Mouse (Mus musculus) liver, embryonic 11.5 days (tissue): ENCODE measurements at regions not wholly inside any gene's neighbourhood (a gene's known extent, or its start where the extent isn't known, plus 50 kb on each side); places are given as distances from the start of the nearest gene placed in this dataset.

Source experiments
- ATAC-seq: fragments of 200-750 bp; cut with Nextera tagmentation; replicated peaks from 2 replicates; pipeline ENCODE4 v1.8.0; 2017; ENCODE audit warnings: moderate number of reproducible peaks, mild to moderate bottlenecking, moderate TSS enrichment, moderate library complexity; ENCODE audit not compliant: low FRiP score
- DNase-seq: peaks from one replicate; pipeline ENCODE4 v3.0.0-alpha.2; 2017; ENCODE audit warnings: low spot score
- H3K27ac ChIP-seq: fragments of 300-500 bp; sonication (generic); 2 replicates; pipeline ENCODE4 v1.5.1; 2014; ENCODE audit warnings: mild to moderate bottlenecking, low read depth, low read length, control low read depth
- H3K27me3 ChIP-seq: fragments of 300-500 bp; sonication (generic); replicated peaks from 2 replicates; pipeline ENCODE4 v1.6.1; 2014; ENCODE audit warnings: low read length, mixed read lengths; ENCODE audit not compliant: control insufficient read depth, insufficient read depth
- H3K36me3 ChIP-seq: fragments of 300-500 bp; sonication (generic); 2 replicates; pipeline ENCODE4 v1.6.1; 2014; ENCODE audit warnings: mild to moderate bottlenecking, low read length, moderate library complexity, mixed read lengths; ENCODE audit not compliant: control insufficient read depth, insufficient read depth
- H3K4me1 ChIP-seq: fragments of 300-500 bp; sonication (generic); replicated peaks from 2 replicates; pipeline ENCODE4 v1.6.1; 2014; ENCODE audit warnings: low read length, mixed read lengths; ENCODE audit not compliant: control insufficient read depth, insufficient read depth
- H3K4me2 ChIP-seq: fragments of 300-500 bp; sonication (generic); 2 replicates; pipeline ENCODE4 v1.6.1; 2014; ENCODE audit warnings: mild to moderate bottlenecking, control low read depth, moderate library complexity
- H3K4me3 ChIP-seq: fragments of 300-500 bp; sonication (generic); 2 replicates; pipeline ENCODE4 v1.5.1; 2014; ENCODE audit warnings: low read depth, low read length, control low read depth
- H3K9ac ChIP-seq: fragments of 300-500 bp; sonication (generic); 2 replicates; pipeline ENCODE4 v1.6.1; 2014; ENCODE audit warnings: low read depth, low read length, control low read depth
- H3K9me3 ChIP-seq: fragments of 300-500 bp; sonication (generic); 2 replicates; pipeline ENCODE4 v1.6.1; 2016; ENCODE audit warnings: low read length, inconsistent platforms, mixed read lengths; ENCODE audit not compliant: control insufficient read depth
- WGBS: fragments of 180-500 bp; shearing (Covaris S2); extraction: QIAGEN DNeasy Blood & Tissue Kit; methylation state at CpG from one replicate; pipeline ENCODE4 v1.1.7; 2014; 5-methylcytosine and 5-hydroxymethylcytosine counted together

DNA sequence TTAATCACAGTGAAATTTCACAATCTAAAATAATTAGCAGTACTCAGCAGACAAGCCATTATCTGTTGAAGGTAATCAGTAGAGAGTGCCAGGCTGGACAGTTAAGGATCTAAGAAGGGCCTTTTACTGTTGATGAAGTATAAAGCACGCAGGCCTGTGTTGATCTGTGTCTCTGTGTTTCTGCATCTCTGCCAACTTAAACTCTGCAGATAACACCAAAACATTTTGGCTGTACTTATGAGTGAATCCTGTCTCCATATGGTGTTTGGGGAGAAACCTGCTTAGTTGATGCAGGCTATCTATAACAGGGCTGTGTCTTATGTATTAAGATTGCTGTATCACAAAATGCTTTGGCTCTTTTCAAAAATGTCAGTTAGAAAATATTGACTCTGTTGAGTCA is 482.8 kb upstream of the Adamts9 start:
- no peak overlapping the region for H3K9ac ChIP-seq
- H3K4me1 ChIP-seq, result no peaks in the 10 kb centered on the region
- DNase-seq, result no peak
- no peak overlapping the region for H3K27ac ChIP-seq
- H3K36me3 ChIP-seq, result no peaks in the 10 kb centered on the region
- no peak for ATAC-seq
- 55% methylated on average over 1 of the region's 1 CpGs for WGBS
- H3K4me2 ChIP-seq, result no peak overlapping the region
- no peaks in the 10 kb centered on the region for H3K27me3 ChIP-seq
- H3K9me3 ChIP-seq, result peaks cover 2% of the 10 kb centered on the region; the same call in 1 of the 2 replicates
- no peak overlapping the region for H3K4me3 ChIP-seq

DNA sequence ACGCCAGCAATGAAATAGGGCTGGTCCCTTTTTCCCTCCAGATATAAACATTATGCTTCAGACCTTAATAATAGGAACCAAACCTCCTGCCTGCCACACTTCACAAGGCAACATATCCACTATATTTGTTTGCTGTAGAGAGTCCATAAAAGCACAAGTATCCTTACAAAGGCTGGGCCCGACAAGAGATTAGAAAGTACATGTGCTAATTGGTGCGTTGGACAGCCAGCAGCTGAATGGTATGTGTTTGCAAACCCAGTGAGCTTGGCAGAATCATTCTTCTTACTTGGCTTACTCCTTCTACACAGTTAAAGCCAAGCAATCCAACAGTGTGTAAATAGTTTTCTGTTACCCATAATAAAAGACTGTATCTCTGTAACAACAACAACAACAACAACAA is 479.6 kb upstream of the Adamts9 start:
- Histone ChIP-seq H3K4me3 (no peak overlapping the region), H3K36me3 (no peaks in the 10 kb centered on the region), H3K4me2 (no peak overlapping the region), H3K27ac (no peak overlapping the region), H3K9me3 (no peaks in the 10 kb centered on the region), H3K27me3 (no peaks in the 10 kb centered on the region), H3K9ac (no peak overlapping the region), H3K4me1 (no peaks in the 10 kb centered on the region)
- 78% methylated on average over 3 of the region's 3 CpGs for WGBS
- ATAC-seq, result no peak
- DNase-seq, result no peak

DNA sequence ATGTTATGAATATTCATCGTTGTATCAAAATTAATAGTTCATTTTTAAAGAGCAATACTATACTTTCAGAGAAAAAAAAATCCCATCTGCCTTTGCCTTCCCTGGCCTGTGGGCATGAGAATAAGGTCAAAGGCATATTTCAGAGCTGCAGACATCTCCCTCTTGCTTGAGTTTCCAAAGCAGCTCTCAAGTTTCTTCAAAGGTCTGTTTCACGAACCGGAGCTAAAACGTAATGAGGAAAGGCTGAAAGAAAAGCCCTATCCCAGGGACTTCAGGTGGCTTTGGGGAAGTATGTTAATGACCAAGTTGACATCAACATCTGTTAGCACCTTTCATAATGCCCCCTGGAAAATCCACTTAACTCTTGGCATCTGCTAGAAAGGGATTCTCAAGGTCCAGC is 479.0 kb upstream of the Adamts9 start:
- ATAC-seq (no peak), DNase-seq (no peak)
- Histone ChIP-seq H3K27me3 (no peaks in the 10 kb centered on the region), H3K4me3 (no peak overlapping the region), H3K9ac (no peak overlapping the region), H3K27ac (no peak overlapping the region), H3K4me2 (no peak overlapping the region), H3K9me3 (no peaks in the 10 kb centered on the region), H3K36me3 (no peaks in the 10 kb centered on the region), H3K4me1 (no peaks in the 10 kb centered on the region)
- WGBS, result 63% methylated on average over 4 of the region's 4 CpGs

DNA sequence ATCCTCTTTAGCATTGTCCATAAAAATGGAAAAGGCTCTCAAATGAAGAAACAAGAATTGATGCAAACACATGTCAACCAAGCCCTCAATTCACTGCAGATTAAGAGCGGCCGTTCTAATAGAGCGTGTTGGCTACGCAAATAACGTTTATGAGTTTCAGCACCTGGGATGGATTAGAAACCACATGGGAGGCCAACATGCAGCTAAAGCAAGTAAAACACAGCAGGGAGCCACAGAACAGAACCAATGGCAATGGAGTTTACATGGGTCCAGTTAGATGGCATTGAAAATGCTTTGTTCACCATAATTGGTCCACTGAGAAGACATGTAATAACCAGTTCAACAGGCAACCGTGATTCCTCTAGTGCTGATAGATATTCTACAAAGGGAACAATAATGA is 474.3 kb upstream of the Adamts9 start:
- Histone ChIP-seq H3K4me3 (no peak overlapping the region), H3K4me2 (no peak overlapping the region), H3K27me3 (no peaks in the 10 kb centered on the region), H3K9ac (no peak overlapping the region), H3K4me1 (no peaks in the 10 kb centered on the region), H3K9me3 (no peaks in the 10 kb centered on the region), H3K27ac (no peak overlapping the region), H3K36me3 (no peaks in the 10 kb centered on the region)
- ATAC-seq (no peak), DNase-seq (no peak)
- 90% methylated on average over 6 of the region's 6 CpGs for WGBS

DNA sequence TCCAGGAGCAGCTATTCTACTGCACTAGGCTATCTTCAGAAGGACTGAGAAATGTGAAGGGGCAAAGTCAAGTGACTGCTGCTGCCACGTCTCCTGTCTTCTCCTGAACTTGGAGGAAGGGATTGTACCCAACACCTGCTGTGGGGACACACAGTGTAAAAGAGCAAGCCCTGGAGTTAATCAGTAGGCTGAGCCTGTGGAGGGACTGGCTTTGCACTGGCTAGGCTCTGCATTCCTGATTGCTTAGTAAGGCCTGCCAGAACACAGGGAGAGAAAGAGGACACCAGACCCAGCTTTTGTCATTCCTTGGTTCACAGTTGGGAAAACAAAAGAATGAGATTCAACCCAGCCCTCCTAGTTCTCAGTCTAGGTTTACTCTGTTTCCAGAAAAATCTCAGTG is 472.7 kb upstream of the Adamts9 start:
- ATAC-seq, result no peak
- Histone ChIP-seq H3K9me3 (no peaks in the 10 kb centered on the region), H3K4me2 (no peak overlapping the region), H3K27ac (no peak overlapping the region), H3K4me3 (no peak overlapping the region), H3K4me1 (no peaks in the 10 kb centered on the region), H3K27me3 (no peaks in the 10 kb centered on the region), H3K36me3 (no peaks in the 10 kb centered on the region), H3K9ac (no peak overlapping the region)
- 69% methylated on average over 1 of the region's 1 CpGs for WGBS
- DNase-seq, result no peak

DNA sequence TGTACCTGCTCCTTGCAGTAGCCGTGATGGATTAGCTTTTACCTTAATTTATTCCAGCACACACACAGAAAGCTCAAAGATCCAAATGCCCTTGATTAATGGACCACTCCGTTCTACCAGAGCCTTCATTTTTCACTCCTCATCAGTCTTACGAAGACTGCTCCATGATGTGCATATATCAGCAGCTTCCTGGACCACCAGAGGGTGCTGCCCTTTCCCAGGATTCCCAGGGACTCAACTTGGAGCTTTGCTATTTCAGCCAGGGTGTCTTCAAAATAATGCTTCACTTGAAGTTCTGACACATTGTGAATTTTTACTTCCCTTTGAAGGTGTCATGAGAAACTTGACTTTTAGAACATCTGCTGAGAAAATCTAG is 467.8 kb upstream of the Adamts9 start:
- no peak overlapping the region for H3K4me3 ChIP-seq
- H3K9me3 ChIP-seq, result no peaks in the 10 kb centered on the region
- DNase-seq (no peak), ATAC-seq (no peak)
- no peaks in the 10 kb centered on the region for H3K27me3 ChIP-seq
- no peak overlapping the region for H3K9ac ChIP-seq
- H3K27ac ChIP-seq, result no peak overlapping the region
- 45% methylated on average over 3 of the region's 3 CpGs for WGBS
- H3K4me1 ChIP-seq, result no peaks in the 10 kb centered on the region
- H3K4me2 ChIP-seq, result no peak overlapping the region
- no peaks in the 10 kb centered on the region for H3K36me3 ChIP-seq

DNA sequence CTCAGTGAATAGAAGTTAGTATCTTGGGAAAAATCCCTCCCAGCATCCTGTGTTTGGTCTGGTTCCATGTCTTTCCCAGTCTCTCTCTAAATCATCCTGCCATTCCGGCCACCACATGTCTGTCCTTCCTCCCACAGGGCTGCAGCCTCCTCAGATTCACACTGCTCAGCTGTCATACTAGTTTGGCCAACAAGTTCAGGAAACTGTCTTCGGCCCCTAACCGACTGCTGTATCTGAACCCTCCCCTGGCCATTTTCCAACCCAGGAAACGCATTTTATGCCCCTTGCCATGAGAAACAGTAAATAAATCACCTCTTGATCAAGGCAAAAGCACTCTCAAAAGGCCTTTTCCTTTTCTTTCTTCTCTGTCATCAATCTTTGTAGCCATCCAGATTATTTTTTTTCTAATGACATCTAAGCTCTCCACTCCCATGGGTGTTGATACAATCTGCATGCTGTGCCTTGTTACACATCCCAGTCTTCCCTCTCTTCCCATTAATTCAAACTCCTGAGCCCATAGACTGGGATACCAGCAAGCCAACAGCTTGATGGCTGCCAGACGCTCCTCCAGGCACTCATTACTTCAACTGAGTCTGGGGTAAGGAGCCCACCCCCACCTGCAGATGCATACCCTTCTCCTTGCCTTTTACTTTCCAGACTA is 467.3 kb upstream of the Adamts9 start:
- Histone ChIP-seq H3K4me1 (no peaks in the 10 kb centered on the region), H3K27me3 (no peaks in the 10 kb centered on the region), H3K4me3 (no peak overlapping the region), H3K27ac (no peak overlapping the region), H3K9ac (no peak overlapping the region), H3K4me2 (no peak overlapping the region), H3K36me3 (no peaks in the 10 kb centered on the region), H3K9me3 (no peaks in the 10 kb centered on the region)
- WGBS, result 37% methylated on average over 5 of the region's 5 CpGs
- ATAC-seq (no peak), DNase-seq (no peak)

DNA sequence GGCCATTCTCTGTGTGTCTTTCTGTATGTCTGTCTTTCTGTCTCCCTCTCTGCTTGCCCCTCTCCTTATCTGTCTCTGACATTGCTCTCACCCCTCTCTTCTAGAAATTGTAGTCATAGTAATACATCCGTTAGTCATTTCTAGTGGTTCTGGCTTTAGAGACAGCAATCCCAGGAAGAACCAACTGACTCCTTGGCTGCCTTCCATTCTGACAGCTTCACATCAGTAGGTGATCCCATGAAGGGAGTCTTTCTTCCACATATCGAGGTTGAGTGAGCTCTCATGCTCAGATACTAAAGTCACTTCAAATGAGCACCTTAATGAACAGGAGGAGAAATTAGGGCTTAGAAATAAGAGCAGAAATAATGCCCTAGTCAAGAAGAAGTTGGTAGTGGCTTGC is 455.3 kb upstream of the Adamts9 start:
- 70% methylated on average over 2 of the region's 2 CpGs for WGBS
- H3K27me3 ChIP-seq, result no peaks in the 10 kb centered on the region
- no peak for ATAC-seq
- DNase-seq, result no peak
- H3K4me1 ChIP-seq, result no peaks in the 10 kb centered on the region
- no peaks in the 10 kb centered on the region for H3K9me3 ChIP-seq
- H3K9ac ChIP-seq, result no peak overlapping the region
- no peak overlapping the region for H3K4me2 ChIP-seq
- H3K4me3 ChIP-seq, result no peak overlapping the region
- no peaks in the 10 kb centered on the region for H3K36me3 ChIP-seq
- H3K27ac ChIP-seq, result no peak overlapping the region

DNA sequence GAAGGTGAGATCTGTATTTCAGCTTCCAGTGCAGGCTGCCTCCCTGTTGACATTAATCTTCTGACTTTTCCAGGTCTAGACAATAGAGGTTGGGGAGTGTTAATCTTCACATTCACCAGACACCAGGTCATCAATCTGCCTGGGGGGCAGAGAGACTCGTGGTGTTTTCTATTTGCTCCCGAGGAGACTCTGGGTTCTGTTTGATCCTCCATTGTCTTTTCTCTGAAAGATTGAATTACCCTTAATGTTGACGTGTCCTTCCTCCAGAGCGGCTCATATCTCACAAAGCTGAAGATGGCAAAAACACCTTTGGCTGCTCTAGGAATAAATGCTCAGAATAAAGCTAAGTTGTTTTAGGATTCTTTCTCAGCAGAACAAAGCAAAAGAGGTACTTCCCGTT is 453.8 kb upstream of the Adamts9 start:
- 43% methylated on average over 5 of the region's 5 CpGs for WGBS
- Histone ChIP-seq H3K9me3 (no peaks in the 10 kb centered on the region), H3K27me3 (no peaks in the 10 kb centered on the region), H3K4me2 (no peak overlapping the region), H3K4me1 (no peaks in the 10 kb centered on the region), H3K4me3 (no peak overlapping the region), H3K36me3 (no peaks in the 10 kb centered on the region), H3K9ac (no peak overlapping the region), H3K27ac (no peak overlapping the region)
- ATAC-seq (no peak), DNase-seq (no peak)
